Mouse (Mus musculus) limb, embryonic 15.5 days (tissue): ENCODE measurements around the gene Gnb4. TPM values are rescaled to one million over a fixed set of nuclear protein-coding genes. Genes with fewer than 3 reads are reported as not detected.

Source experiments
- ATAC-seq: fragments of 200-750 bp; cut with Nextera tagmentation; 2 replicates; pipeline ENCODE4 v1.8.0; 2017; ENCODE audit warnings: low read depth, moderate TSS enrichment; ENCODE audit not compliant: insufficient number of reproducible peaks, low FRiP score, low TSS enrichment
- H3K27ac ChIP-seq: fragments of 300-500 bp; sonication (generic); 2 replicates; pipeline ENCODE4 v1.5.1; 2015; ENCODE audit warnings: moderate library complexity, mild to moderate bottlenecking, inconsistent platforms
- H3K27me3 ChIP-seq: fragments of 300-500 bp; sonication (generic); 2 replicates; pipeline ENCODE4 v1.6.1; 2015; ENCODE audit warnings: inconsistent platforms
- H3K36me3 ChIP-seq: fragments of 300-500 bp; sonication (generic); 2 replicates; pipeline ENCODE4 v1.6.1; 2015; ENCODE audit warnings: inconsistent platforms
- H3K4me1 ChIP-seq: fragments of 300-500 bp; sonication (generic); 2 replicates; pipeline ENCODE4 v1.6.1; 2015; ENCODE audit warnings: inconsistent platforms
- H3K4me2 ChIP-seq: fragments of 300-500 bp; sonication (generic); 2 replicates; pipeline ENCODE4 v1.6.1; 2015; ENCODE audit warnings: mild to moderate bottlenecking, inconsistent platforms
- H3K4me3 ChIP-seq: fragments of 300-500 bp; sonication (generic); 2 replicates; pipeline ENCODE4 v1.5.1; 2015; ENCODE audit warnings: mild to moderate bottlenecking, inconsistent platforms
- H3K9ac ChIP-seq: fragments of 300-500 bp; sonication (generic); 2 replicates; pipeline ENCODE4 v1.6.1; 2015; ENCODE audit warnings: inconsistent platforms
- H3K9me3 ChIP-seq: fragments of 300-500 bp; sonication (generic); 2 replicates; pipeline ENCODE4 v1.6.1; 2016; ENCODE audit warnings: inconsistent platforms
- WGBS: fragments of 180-500 bp; shearing (Covaris S2); methylation state at CpG from one replicate; pipeline ENCODE4 v1.1.7; 2015; 5-methylcytosine and 5-hydroxymethylcytosine counted together
- polyA plus RNA-seq: library from polyadenylated mRNA; unstranded; fragments of >200 nt; fragmentation: Nextera tagmentation; extraction: Ambion mirVana; gene quantifications from 2 replicates; pipeline ENCODE4 v1.2.1, GENCODE M21; 2015

The Gnb4 gene
- polyA plus RNA-seq, 1 experiment from 2014 or later = 92.8 TPM

- H3K9ac ChIP-seq = no peak overlapping the region
- peaks cover 72% of the 10 kb centered on the region for H3K36me3 ChIP-seq
- no peak for ATAC-seq
- H3K4me3 ChIP-seq = no peak overlapping the region
- H3K27ac ChIP-seq = no peak overlapping the region
- no peaks in the 10 kb centered on the region for H3K27me3 ChIP-seq
- 96% methylated on average over 2 of the region's 2 CpGs for WGBS
- H3K4me1 ChIP-seq = 0 out of 2 replicates have a peak, but pooled peaks cover 2% of the 10 kb centered on the region
- H3K9me3 ChIP-seq = no peaks in the 10 kb centered on the region
- no peak overlapping the region for H3K4me2 ChIP-seq
Observed at GRCm38 (mm10) chr3:32573086-32573485, 43.3 kb downstream of the Gnb4 start.

- no peaks in the 10 kb centered on the region for H3K9me3 ChIP-seq
- no peak overlapping the region for H3K9ac ChIP-seq
- 88% methylated on average over 6 of the region's 6 CpGs for WGBS
- H3K36me3 ChIP-seq = peaks cover 63% of the 10 kb centered on the region
- no peaks in the 10 kb centered on the region for H3K4me1 ChIP-seq
- H3K27ac ChIP-seq = no peak overlapping the region
- no peaks in the 10 kb centered on the region for H3K27me3 ChIP-seq
- no peak for ATAC-seq
- H3K4me3 ChIP-seq = no peak overlapping the region
- H3K4me2 ChIP-seq = no peak overlapping the region
Observed at GRCm38 (mm10) chr3:32563401-32563800, 53.0 kb downstream of the Gnb4 start.

- Histone ChIP-seq H3K4me1 (no peaks in the 10 kb centered on the region), H3K36me3 (peaks cover 44% of the 10 kb centered on the region), H3K9ac (no peak overlapping the region), H3K27me3 (no peaks in the 10 kb centered on the region), H3K4me3 (no peak overlapping the region), H3K9me3 (no peaks in the 10 kb centered on the region), H3K4me2 (no peak overlapping the region), H3K27ac (no peak overlapping the region)
- no peak for ATAC-seq
- whole genome bisulfite sequencing = 100% methylated on average over 1 of the region's 1 CpGs
Observed at GRCm38 (mm10) chr3:32553061-32553460, 63.3 kb downstream of the Gnb4 start.

- Histone ChIP-seq H3K4me2 (no peak overlapping the region), H3K4me3 (no peak overlapping the region), H3K4me1 (no peaks in the 10 kb centered on the region), H3K9me3 (no peaks in the 10 kb centered on the region), H3K36me3 (peaks cover 60% of the 10 kb centered on the region), H3K27ac (no peak overlapping the region), H3K27me3 (no peaks in the 10 kb centered on the region), H3K9ac (no peak overlapping the region)
- 93% methylated on average over 5 of the region's 5 CpGs for WGBS
- ATAC-seq = no peak
Observed at GRCm38 (mm10) chr3:32538091-32538490, 78.3 kb downstream of the Gnb4 start.

GRCm38 (mm10) chr3:32537556-32537955 is 78.8 kb downstream of the Gnb4 start:
- WGBS = 68% methylated on average over 1 of the region's 1 CpGs
- ATAC-seq = no peak
- H3K4me1 ChIP-seq = no peaks in the 10 kb centered on the region
- no peak overlapping the region for H3K27ac ChIP-seq
- no peaks in the 10 kb centered on the region for H3K9me3 ChIP-seq
- no peak overlapping the region for H3K4me3 ChIP-seq
- no peak overlapping the region for H3K9ac ChIP-seq
- peaks cover 56% of the 10 kb centered on the region for H3K36me3 ChIP-seq
- no peaks in the 10 kb centered on the region for H3K27me3 ChIP-seq
- no peak overlapping the region for H3K4me2 ChIP-seq

GRCm38 (mm10) chr3:32535692-32536091 is 80.7 kb downstream of the Gnb4 start:
- ATAC-seq = no peak
- Histone ChIP-seq H3K4me2 (no peak overlapping the region), H3K9me3 (no peaks in the 10 kb centered on the region), H3K36me3 (peaks cover 50% of the 10 kb centered on the region), H3K27ac (no peak overlapping the region), H3K27me3 (no peaks in the 10 kb centered on the region), H3K4me3 (no peak overlapping the region), H3K9ac (no peak overlapping the region), H3K4me1 (no peaks in the 10 kb centered on the region)
- 55% methylated on average over 1 of the region's 1 CpGs for WGBS

Other genes with a start within 250 kb of the Gnb4 start
- gene Pik3ca, start 218.9 kb downstream of the Gnb4 start, polyA plus RNA-seq = 7.3 and 11.1 TPM in 2 replicates
- gene Kcnmb3, start 124.4 kb downstream of the Gnb4 start, polyA plus RNA-seq = not detected in 2 replicates
- gene Zfp639, start 106.3 kb downstream of the Gnb4 start, polyA plus RNA-seq = 34.8 and 36.0 TPM in 2 replicates
- gene Mfn1, start 87.1 kb downstream of the Gnb4 start, polyA plus RNA-seq = 26.5 and 29.1 TPM in 2 replicates
- 113 and 117 TPM in 2 replicates for gene Actl6a, start 89.7 kb upstream of the Gnb4 start, polyA plus RNA-seq
- gene Ndufb5, start 120.4 kb upstream of the Gnb4 start, polyA plus RNA-seq = 263 and 276 TPM in 2 replicates
- 24.2 and 27.4 TPM in 2 replicates for gene Mrpl47, start 121.0 kb upstream of the Gnb4 start, polyA plus RNA-seq
- gene Usp13, start 201.0 kb upstream of the Gnb4 start, polyA plus RNA-seq = 4.7 and 9.0 TPM in 2 replicates